Mouse (Mus musculus): ENCODE results near the gene A130010J15Rik. TPM values are rescaled to one million over a fixed set of nuclear protein-coding genes. Genes with fewer than 3 reads are reported as not detected.

The A130010J15Rik gene
- total RNA-seq (2021), result 1 to 10 TPM; 1.4 to 3.2 TPM
- 1.8 and 2.1 TPM in 2 replicates for polyA plus RNA-seq (2012; rRNA removed)
- long read RNA-seq, partial matches to known transcripts, result 0 of 3 reads
- long read RNA-seq, other reads (novel, unspliced or antisense), result 1 of 3 reads

DNA sequence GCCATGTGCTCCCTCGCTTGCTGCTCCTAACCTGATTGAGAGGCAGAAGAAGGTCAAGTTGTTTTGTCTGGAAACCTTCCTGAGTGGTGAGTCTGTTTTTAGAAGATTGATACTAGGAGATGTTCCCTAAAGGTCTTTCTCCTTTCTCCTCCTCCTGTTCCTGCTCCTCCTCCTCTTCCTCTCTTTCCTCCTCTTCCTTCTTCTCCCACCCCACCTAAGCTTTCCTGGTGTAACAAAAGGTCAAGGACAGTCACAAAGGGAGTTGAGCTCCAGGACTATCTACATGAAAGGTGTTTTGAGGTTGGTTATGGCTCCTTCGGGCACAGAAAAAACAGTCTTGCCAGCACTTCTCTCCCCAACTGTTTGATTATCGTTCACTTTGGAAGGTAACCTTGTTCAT lies at the start of gene A130010J15Rik:
Gene A130010J15Rik, plus strand, starts transcription at position 301 of the 400 bp plus-strand sequence.
- DNase-seq, result no peak

DNA sequence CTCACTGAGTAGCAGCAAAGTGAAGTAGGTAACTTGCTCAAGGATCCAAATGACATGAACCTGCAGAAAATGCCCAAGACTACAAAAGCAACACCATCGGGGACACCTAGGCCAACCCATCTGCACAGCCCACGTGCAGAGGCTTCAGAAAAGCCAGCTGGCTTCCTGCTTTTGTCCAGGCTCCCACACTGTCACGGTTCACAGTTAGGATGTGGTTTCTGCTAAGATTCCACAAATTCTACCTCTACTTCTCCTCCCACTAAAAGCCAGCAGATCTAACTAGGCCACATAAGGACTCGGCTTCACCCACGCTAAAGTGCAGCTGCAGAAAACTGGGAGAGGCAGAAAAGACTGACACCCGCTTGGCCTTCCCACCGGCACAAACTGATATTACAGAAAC lies 45.1 kb upstream of the A130010J15Rik start:
- DNase-seq, result no peak

DNA sequence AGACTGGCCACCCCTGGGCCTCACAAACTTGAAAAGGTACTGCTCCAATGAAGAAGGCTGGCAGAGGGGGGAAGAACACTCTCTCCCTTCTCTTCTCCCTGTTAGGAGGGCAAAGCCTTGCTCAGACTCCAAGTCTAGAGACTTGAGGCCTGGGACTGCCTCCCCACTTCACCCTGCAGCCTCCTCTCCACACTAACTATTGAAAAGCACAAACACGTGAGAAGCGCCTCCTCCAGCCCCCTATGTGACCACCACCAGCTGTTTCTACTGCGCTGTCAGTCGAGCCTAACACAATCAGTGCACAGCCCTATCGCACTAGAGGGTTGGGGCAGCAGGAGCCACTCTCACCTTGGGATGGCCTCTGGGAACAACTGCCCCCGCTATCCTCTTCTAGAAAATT lies 44.6 kb upstream of the A130010J15Rik start:
- DNase-seq, result no peak

DNA sequence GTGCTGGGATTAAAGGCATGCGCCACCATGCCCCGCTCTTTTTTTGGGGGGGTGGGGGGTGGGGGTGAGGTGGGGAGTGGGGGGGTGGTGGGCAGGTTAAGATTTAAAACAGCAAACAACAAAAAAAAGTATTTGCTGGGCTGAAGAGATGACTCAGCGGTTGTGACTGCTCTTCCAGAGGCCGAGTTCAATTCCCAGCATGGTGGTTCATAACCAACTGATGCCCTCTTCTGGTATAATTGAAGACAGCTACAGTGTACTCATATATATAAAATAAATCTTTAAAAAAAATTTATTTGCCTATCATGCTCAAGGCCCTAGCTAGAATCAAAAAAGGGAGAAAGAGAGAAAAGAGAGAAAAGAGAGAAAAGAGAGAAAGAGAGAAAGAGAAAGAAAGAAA lies 42.0 kb upstream of the A130010J15Rik start:
- no peak for DNase-seq

DNA sequence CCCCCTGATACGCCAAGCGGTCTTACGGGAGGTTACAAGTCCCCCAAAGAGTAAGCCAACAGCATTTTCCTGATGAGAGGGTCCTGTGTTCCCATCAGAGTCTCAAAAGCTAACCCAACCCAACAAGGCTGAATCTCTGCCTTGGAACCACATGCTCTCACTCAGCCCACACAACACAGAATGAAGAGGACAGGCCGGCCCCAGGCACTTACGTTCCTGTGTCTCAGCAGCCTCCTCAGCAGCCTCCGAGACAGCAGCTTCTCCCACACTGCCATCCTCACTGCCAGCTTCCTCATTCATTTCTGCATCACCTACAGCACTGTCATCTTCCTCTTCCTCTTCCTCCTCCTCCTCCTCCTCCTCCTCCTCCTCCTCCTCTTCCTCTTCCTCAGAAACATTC lies 39.8 kb upstream of the A130010J15Rik start:
- no peak for DNase-seq

DNA sequence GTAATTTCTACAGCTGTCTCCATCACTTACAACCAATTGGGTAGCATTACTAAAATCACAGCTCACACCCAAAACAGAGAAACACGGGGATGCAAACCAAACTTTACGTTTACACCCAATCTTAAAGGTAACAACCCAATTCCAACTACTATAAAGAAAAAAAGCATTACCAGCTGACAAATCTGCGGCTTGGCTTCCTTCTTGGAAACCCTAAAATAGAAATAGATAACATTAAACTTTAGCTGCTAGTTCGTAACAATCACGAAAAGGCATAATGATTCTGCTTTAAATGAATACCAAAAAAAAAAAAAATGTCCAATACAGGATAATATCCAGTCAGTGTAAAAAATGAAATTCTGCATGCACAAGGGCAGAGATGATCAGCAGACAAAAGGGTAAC lies 38.5 kb upstream of the A130010J15Rik start:
- no peak for DNase-seq

DNA sequence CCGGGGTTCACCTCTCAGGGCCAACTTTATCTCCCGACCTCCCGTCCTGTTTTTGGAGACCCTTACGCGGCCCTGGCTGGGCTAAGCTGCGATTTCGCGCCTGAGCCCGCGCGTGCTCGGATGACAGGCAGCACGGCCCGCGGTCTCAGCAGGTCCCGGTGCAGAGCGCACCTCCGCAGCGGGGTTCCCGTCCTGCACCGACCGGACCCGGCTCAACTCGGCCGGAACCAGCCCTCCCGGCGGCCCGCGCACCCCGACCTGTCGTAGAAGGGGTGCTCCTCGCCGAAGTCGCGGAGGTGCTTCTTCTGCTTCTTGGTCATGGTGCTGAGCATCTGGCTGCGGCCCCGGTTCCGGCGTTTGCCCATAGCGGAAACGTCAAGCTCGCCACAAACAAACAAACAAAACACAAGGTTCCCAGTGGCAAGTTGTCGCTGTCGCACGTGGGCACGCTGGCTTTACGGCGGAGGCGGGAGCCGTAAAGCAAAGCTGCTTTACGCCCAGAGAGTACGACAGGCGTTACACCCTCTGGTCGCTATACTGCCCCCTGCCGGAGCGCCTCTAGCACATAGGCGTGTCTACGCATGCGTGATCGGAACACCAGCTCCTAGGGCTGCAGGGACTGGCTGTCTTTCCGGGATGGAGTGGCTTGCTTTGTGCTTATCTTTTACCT lies 37.9 kb upstream of the A130010J15Rik start, which contains the start of gene Diexf:
Gene Diexf, minus strand, starts transcription at position 487 of the 670 bp plus-strand sequence.
- DNase-seq, result peak; percentile 96

DNA sequence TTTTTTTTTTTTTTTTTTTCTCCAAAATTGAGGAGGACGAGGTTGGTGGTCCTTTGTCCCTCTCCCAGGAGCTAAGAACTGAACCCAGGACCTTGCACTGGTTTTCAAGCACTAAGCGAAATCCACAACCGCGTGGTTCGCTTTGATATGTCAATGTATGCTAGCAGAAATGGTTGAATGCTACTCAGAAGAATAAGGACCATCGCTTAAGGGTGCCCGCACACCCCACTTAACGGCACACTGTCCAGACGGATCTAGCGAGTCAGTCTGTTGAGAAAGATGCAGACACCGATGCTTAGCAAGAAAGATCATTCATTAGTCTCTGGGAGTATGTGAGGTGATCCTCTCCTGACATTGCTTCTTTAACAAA lies 37.4 kb upstream of the A130010J15Rik start:
- DNase-seq, result no peak

DNA sequence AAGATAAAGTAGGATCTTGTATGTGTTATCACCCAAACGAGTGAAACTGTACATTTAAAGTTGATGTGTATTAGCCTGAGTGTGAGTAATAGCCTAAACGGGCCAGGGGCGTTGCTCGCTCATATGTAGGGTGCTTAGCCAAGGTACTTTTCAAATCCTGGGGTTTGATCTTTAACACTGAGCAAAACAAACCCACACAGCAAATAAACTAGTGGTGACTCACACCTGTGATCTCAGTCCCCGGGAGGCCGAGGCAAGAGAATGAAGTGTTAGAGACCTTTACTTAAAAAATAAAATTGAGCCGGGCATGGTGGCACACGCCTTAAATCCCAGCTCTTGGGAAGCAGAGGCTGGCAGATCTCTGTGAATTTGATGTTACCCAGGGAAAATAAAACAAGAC lies 37.0 kb upstream of the A130010J15Rik start:
- peak; percentile 46 for DNase-seq

DNA sequence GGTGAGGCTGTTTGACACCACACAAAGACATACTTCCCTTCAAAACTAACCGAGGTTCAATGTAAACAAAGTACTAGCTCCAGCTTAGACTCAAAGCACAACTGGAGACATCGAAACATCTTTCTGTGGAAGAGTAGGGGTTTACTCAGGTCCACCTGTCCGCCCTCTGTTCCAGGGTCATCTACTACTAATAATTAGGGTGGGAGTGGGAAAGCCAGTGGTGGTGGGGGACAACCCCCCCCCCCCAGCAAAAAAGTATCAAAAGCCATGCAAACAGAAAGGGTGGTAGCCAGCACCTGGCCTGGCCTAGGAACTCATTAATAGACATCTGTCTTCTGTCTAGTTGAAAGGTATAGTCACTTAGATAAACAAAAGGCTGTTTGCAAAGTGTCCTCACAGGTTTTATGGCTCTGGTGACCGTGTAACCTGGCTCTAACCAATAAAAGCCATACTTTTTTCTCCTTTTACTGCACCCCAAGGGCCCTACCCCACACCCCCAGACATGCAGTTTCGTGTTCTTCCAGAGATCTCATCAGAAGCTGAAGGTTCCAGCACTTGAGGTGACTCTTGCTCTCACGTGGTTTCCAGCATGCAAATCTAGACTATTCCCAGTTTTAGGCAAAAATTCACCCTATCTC lies 36.4 kb upstream of the A130010J15Rik start:
- no peak for DNase-seq

DNA sequence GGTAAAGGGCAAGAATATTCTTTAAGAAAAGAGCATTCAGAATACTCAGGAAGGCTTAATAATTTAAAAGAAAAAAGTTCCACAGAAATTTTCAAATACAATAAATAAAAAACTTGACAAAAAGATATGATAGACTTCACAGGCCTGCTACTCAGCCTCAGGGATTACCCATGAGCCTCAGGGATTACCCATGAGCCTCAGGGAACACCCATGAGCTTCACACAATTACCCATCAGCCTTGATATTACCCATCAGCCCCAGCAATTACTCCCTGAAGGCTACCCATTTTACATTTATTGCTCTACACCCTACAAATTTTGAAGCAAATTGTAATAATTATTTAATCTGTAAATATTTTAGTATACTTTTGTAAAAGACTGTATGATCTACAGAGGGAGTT lies 35.5 kb upstream of the A130010J15Rik start:
- no peak for DNase-seq

DNA sequence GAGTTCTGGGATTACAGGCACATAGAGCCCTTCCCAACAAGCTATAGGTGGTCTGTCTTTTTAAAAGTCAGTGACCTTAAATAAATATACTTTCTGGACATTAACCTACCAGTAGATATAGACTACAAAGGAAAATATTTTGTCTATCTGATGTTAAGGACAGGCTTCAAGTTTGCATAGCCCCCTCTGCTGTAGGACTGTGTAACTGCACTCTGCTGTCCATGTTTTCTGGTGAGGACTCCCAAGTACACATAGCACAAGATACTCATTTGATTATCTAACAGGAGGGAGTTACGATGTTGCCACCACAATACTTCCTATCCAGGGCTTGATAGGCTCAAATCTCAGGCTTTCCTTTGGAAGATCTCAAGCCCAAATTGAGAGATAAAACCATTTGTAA lies 34.1 kb upstream of the A130010J15Rik start:
- no peak for DNase-seq

DNA sequence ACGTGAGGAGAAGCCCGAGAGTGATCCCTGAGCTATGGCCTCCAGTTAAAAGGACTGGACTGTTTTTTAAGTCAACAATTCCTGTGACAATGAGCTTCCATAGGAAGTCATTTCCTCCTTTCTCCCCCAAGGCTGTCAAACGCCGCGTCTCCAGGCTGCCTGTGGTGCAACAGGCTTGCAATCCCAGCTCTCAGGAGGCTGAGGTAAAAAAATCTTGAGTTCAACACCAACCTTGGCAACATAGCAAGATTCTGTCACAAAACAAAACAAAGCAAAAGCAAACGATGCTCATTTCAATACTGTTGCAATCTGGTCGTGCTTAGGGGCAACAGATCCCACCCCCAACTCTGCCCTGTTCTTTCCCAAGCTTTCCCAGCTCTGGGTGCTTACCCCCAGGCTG lies 29.8 kb upstream of the A130010J15Rik start:
- no peak for DNase-seq

DNA sequence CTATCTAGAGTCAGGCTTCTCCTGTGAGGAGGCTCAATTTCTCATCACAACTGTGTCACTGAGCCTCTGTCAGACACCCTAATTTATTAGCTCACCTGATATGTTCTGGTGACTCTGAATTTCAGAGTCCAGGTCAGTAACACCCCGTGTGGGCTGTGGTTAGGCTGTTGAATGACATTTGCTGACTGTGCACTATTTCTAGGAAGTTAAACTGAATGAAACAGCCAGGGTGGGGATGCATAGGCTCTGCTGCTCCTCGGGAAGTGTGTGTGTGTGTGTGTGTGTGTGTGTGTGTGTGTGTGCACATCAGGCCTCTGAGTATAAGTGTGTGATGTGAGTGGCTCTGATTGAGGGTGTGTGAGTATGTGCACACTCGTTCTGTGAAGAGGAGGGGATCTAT lies 29.2 kb upstream of the A130010J15Rik start:
- no peak for DNase-seq

DNA sequence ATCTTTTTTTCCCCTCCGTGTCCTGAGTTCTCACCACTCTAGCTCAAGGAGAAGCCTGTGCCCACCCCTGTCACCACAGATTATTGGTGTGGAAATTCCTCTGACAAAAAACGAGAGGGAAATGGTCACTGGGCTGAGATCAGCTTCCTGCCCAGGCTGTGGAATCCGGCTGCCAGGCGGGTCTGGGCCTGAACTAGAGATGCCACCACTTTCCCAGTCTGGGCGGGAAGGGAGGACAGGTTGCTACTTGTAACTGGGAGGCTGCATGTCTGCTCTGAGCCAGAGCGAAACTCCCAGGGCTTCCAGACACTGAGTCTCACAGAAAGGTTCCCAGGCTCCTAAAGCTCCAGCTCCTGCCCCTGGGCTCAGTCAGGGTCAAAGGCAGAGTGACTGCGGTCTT lies 26.7 kb upstream of the A130010J15Rik start:
- DNase-seq, result no peak

DNA sequence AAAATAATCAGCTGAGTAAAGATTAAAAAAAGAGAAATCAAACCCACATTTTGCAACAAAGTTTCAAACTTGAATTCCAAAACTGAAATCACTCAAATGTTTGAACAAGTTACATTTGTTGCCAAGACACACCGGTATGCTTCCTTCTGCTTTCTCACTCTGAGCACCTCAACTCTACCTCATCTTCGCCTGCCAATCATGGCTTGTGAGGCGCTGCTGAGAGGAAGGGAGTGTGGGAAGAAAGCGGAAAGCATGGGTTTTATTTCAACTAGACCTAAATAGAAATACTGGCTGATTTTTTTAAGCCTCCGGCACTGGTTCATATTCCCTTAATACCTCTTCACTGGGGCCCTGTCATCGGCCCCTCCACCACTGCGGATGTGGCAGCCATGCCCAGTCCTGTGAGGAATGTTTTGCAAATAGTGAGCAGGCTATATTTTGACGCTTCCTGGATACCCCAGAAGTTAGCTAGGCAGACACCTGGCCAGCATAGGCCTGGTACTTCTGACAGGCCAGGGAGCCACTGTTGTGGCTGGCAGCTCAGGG lies 25.3 kb upstream of the A130010J15Rik start:
- no peak for DNase-seq

DNA sequence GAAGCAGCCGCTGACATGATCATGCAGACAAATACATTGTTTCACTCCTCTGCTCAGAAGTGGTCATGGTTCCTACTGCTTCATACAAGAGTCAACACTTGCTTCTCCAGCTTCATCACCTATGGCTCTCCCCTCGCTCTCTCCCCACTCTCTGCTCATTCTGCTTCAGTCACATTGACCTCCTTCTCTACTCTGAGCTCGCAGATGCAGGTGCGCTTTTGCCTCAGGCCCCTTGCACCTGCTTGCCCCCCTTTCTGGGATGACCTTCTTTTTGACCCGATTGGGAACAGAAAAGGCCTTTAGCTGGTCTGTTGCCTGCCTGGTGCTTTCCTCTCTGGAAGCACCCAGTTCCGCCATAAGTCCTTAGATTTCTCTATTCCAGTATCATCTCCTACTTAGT lies 23.3 kb upstream of the A130010J15Rik start:
- DNase-seq, result no peak

DNA sequence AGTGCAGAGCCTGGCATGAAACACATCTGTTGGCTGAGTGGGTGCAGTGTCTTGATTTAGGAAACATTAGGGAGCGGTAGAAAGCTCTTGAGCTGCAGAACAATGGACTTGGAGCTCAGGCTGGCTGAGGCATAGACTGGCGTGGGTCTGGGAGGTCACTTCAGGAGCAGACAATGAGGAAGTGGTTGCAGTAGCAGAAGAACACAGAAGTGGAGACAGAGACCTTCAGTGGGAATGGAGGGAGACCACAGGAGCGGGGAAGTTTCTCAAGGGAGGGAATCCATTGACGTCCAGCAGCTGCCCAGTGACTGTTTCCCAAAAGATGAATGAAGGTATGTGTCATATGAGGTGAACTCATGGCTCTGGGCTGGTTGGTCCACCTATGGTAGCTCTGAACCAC lies 22.7 kb upstream of the A130010J15Rik start:
- no peak for DNase-seq

DNA sequence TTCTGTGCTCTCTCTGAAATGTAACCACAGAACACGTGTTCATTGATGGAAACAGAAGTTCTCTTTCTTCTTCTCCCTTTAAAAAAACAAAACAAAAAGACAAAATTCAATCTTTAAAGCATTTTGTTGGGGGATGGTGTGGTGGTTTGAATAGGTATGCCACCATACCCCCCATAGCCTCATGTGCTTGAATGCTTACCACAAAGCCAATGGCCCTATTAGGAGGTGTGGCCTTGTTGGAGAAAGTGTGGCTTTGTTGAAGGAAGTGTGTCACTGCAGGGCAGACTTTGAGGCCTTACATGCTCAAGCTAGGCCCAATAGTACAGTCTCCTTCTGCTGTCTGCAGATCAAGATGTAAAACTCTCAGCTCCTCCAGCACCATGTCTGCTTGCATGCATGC lies 21.4 kb upstream of the A130010J15Rik start:
- DNase-seq, result no peak

DNA sequence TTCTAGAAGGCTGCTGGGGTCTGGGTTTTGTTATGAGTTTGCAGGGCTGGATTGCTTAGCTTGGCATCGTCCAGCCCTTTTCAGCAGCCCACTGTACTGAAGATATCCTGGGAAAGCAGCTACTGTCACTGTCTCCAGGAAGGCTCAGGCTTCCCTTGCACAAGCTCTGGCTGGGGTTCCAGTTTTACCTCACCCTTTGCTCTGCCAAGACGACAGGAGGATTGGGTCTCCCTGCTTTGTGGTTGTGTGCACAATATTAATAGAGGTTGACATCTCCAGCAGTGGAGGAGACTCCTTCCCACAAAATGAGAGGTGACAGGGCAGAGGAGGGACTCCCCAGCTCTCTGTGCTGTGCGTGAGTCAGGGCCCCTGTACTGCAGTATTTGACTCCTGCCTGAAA lies 18.6 kb upstream of the A130010J15Rik start:
- no peak for DNase-seq

DNA sequence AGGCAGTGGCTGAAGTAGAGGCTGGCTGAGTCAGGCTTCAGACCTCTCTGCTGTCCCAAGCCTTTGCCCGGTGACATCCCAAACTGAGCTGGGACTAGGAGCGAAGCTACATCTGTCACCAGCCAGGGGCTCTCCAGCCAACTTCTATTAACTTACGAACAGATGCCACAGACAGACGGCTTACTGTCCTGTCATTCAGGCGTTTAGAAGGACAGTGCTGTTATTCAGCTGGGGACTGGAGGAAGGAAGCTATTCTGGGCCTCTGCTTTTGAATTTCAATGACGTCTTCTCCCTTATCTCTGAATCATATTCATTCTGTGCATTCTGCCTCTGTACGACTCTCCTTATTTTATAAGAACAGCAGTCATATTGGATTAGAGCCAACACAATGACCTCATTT lies 16.7 kb upstream of the A130010J15Rik start:
- DNase-seq, result no peak

DNA sequence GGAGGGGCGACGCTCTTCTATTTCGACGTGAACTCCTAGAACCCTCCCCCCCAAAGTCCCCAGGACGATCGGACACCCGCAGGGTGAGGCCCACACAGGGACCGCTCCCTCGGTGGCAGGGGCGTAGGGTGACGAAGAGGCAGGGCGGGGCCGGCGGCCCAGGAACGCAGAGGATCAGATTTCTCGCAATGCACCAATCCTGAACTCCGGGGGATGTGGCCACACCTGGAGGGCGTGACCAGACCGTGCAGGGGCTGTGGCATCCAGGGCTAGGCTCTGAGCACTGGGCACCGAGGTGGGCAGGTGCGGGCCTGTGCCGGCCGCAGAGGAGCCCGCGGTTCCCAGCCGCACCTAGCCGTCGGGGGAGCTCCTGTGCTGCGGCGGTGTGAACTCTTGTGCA lies 15.0 kb upstream of the A130010J15Rik start, which contains the start of gene Irf6:
Gene Irf6, plus strand, starts transcription at position 240 of the 400 bp plus-strand sequence.
- DNase-seq, result peak; percentile 79

DNA sequence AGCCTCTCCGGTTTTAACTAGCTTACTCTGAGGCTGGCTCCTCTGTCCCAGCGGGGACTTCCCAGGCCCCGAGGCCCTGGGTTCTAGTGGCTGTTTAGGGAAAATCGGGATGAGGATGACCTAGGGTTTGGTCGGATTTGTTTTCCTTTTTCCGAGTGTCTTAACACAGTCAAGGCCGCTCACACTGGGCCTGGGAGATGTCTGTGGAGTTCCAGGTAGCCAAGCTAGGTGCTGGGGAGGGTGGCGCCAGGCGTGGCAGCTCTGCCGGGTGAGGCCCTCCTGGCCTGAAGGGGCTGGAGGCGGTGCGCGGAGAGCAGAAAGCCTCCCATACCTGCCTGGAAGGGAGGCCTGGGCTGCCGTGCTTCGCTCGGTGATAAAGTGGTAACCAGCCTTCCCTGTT lies 14.3 kb upstream of the A130010J15Rik start:
- DNase-seq, result no peak
